Mouse (Mus musculus) urinary bladder, adult 18-20 months (tissue): ENCODE measurements at regions not wholly inside any gene's neighbourhood (a gene's known extent, or its start where the extent isn't known, plus 50 kb on each side); places are given as distances from the start of the nearest gene placed in this dataset.
A peak's percentile ranks its signal among the peaks of the same experiment; 100 is the strongest.

Source experiments
- DNase-seq, 2 experiments: peaks; one replicate each; pipeline ENCODE4 v3.0.0; 2022; ENCODE audit warnings: low spot score in 2 of 2, mixed read lengths in 2 of 2

GRCm38 (mm10) chr12:77970026-77970425 lies 224.0 kb upstream of the Gm6657 start:
- peak in 1 of 2 experiments; percentile 3 for DNase-seq

DNA sequence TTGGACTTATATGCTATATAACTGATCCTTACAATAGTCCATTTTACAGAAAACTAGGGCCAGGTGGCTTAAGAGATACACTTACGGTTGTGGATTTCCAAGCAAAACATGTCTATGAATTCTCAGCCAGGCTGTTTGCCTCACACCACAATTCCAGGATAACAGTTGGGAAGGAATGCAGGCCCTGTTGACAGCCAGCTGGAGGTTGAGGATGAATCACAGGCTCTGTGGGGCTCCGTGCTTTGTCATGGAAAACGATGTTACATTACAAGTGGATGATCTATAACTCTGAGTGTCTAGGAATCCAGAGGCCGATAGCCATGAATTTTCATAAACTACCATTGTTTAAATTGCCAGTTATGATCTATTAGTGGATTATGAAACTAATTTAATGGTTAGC lies 221.9 kb upstream of the Gm6657 start:
- DNase-seq = no peak

GRCm38 (mm10) chr12:77976952-77977351 lies 217.1 kb upstream of the Gm6657 start:
- no peak for DNase-seq

DNA sequence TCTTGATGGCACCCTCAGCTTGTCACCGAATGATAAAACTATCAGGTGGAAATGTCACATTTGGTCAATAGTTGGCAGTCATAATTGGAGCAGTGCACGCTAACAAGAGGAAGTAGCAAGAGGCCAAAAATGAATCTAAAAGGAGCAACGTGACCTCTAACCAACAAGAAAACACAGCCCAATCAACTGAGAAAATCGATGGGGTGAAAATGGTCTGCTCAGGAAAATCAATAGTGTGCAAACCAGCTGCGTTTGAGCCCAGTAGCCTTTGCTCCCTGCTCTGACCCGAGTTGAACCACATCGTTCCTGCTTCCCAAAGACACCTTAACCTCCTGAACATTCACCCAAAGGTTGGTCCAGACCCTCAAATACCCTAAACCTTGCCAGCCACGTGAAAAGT lies 207.3 kb upstream of the Gm6657 start:
- DNase-seq = no peak

DNA sequence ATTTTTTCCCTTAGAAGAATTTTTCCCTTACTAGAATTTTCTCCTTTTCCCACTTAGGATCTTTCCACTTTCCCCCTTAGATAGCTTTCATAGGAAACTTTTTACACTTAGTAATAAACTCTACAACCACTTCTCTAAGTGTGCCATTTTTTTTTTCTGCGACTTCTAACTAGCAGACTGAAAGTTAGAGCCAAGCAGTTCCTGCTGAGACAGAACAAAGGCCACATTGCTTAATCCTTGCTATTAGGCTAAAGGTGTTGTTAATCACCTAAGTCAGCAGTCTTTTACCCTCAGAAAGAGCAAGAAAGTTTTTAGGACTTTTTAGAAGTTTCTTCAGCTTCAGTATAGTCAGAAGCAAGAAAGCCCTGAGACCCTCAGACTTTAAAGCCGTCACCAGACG lies 204.3 kb upstream of the Gm6657 start:
- DNase-seq = no peak

DNA sequence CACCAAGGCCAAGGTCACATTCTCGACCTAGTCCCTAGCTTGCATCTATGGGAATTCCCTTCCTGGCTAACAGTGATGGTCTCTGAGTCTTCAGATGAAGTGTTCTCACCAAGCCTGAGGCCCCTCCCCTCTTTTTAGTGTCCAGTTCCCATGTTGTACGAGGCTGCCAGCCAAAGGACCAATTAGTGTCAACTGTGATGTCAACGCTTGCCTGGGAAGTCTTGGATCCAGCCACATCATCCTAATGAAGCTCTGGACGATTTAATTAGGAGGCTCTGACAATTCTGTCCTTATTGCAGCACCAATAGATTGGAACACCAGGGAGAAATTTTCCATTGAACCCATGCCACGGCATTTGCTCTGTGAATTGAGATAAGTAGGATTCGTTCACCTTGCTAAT lies 202.4 kb upstream of the Gm6657 start:
- no peak for DNase-seq

- DNase-seq = no peak
These were observed 199.9 kb upstream of the Gm6657 start for GRCm38 (mm10) chr12:77994176-77994575.

- no peak for DNase-seq
These were observed 196.1 kb upstream of the Gm6657 start for GRCm38 (mm10) chr12:77997916-77998315.

DNA sequence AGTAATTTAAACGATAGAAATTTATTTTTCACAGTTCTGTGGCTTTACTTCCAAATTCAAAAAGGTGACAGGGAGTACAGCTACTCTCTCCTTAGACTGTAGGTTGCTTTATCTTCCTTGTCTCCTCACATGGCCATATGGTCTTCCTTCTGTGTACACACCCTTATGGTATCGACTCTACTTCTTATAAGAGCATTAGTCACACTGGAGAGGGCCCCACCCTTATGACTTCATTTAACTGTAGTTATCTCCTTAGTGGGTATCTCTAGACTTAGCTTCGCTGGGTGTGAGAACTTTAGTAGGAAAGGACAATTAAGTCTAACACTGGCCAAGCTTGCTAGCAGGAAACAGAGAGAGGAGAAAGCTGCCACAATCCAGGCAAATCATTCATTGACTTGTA lies 193.6 kb upstream of the Gm6657 start:
- DNase-seq = no peak

- DNase-seq = no peak
These were observed 192.2 kb upstream of the Gm6657 start for GRCm38 (mm10) chr12:78001846-78002245.

GRCm38 (mm10) chr12:78033766-78034165 lies 160.3 kb upstream of the Gm6657 start:
- DNase-seq = no peak

- DNase-seq = no peak
These were observed 147.5 kb upstream of the Gm6657 start for GRCm38 (mm10) chr12:78046582-78046981.

DNA sequence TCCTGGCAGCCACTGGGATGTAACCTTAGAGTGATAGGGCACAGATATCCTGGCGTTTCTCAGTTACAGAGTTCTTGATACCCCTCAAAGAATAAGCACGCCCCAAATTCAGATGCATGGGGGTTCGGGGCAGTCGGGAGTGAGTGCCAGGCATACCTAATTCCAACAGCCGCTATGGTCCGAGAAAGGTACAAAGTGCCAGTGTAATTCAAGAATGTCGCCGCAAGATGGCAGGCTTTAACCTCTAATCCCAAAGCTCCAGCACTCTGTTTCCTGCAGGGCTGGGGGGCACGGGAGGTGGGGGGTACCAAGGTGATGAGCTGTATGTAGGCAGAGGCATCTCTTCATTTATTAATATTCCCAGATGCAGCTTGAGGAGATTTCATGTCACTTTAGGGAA lies 138.1 kb upstream of the Gm6657 start:
- DNase-seq = peak in 1 of 2 experiments; percentile 26

DNA sequence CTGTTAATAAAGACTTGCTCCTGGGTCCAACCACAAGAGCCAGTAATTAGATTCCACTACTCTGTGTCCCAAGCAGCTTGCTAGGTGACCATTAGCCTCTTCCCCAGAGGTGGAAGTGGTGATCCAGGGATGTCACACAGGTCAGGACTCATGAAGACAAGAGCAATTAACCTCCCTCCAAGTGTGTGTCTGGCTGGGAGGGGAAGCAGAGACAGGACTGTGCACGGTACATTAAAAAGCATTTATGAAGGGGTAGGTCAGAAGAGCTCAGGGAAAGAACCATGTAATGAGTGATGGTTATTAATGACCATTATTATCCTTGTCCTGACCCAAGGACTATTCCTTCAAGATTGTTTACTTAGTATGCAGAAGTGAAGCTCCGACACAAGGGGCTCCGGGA lies 136.9 kb upstream of the Gm6657 start:
- DNase-seq = no peak

GRCm38 (mm10) chr12:78059965-78060364 lies 134.1 kb upstream of the Gm6657 start:
- DNase-seq = no peak

DNA sequence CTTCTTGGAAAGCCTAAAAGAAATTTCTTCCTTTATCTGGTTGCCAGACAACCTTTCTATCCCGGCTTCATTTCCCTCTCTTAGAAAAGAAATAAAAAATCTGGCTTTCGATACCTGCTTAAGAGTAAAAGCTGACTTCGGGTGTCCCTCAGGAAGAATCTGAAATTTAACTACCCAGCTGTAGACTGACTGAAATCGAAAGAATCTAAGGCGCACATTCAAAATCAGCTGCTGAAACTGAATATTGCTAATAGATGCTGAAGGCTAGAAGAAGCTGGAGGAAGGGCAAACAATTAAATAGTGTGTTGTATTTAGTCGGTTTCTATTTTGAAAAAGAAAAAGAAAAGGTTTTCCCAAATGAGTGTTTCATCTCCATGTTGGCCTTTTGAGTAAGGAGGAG lies 128.0 kb upstream of the Gm6657 start:
- no peak for DNase-seq

- DNase-seq = no peak
These were observed 121.1 kb upstream of the Gm6657 start for GRCm38 (mm10) chr12:78072935-78073334.

GRCm38 (mm10) chr12:78074290-78074802 lies 119.7 kb upstream of the Gm6657 start:
- DNase-seq = no peak

- no peak for DNase-seq
These were observed 116.8 kb upstream of the Gm6657 start for GRCm38 (mm10) chr12:78077285-78077684.

DNA sequence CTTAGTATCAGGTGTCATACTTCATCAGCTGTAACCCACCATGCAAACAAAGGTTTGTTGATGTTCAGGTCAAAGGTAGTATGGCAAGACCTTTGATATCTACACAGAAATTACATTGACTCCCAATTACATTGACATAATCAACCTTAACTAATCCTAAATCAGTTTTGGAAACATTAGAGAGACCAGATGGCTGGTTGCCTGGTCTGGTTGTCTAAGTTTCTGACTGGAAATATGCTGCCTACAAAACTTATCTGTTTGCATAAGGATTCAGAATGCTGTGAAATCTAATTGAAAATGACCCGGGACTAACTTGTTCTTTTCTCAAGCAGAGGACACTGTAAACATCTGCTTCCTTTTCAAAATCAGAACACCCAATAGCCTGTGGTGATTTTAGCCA lies 111.9 kb upstream of the Gm6657 start:
- DNase-seq = no peak

- DNase-seq = no peak
These were observed 108.0 kb upstream of the Gm6657 start for GRCm38 (mm10) chr12:78086016-78086415.

GRCm38 (mm10) chr12:78087921-78088320 lies 106.1 kb upstream of the Gm6657 start:
- DNase-seq = no peak

- DNase-seq = no peak
These were observed 99.6 kb upstream of the Gm6657 start for GRCm38 (mm10) chr12:78094471-78094870.

DNA sequence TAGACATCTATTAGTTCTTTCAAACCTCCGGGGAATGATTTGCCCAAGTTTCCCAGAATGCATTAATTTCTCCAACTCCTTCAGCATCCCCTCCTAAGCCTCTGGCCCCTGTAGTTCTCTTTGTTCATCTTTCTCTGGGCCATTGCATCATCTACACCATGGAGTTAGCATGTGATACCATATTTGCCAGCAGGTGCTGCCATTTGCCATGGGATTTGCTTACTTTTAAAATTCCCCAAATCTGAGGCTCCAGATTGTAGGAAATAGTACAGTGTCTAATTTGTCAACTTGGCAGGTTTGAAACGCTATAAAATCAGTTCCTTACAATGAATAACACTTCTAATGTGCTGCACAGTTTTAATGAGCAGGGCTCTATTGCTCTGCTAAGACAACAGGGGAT lies 98.7 kb upstream of the Gm6657 start:
- DNase-seq = no peak

DNA sequence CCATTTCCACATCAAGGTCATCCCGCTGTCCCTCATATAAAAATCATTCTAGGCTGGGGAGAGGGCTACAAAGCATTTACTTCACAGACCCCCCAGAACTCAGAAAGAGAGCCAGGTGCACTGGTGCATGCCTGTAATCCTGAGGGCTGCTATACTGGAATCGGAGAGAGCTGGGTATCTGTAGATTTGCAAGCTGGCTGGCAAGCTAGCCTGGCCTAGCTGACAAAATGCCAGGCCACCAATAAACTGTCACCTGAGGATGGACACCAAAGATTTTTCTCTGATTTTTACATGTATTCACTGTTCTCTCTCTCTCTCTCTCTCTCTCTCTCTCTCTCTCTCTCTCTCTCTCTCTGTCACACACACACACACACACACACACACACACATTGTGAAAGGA lies 98.1 kb upstream of the Gm6657 start:
- DNase-seq = no peak
